Mouse (Mus musculus) heart, embryonic 14.5 days (tissue): ENCODE measurements around the gene Id2. TPM values are rescaled to one million over a fixed set of nuclear protein-coding genes. Genes with fewer than 3 reads are reported as not detected.

Experiments used
- ATAC-seq: fragments of 200-750 bp; cut with Nextera tagmentation; 2 replicates; pipeline ENCODE4 v1.8.0; 2017; ENCODE audit warnings: low read depth, moderate TSS enrichment; ENCODE audit not compliant: insufficient number of reproducible peaks, insufficient read depth, low FRiP score
- H3K27ac ChIP-seq, 2 experiments: fragments of 200-500 bp in 1 of 2; fragments of 300-500 bp in 1 of 2; sonication (generic) in 1 of 2; replicated peaks in 1 of 2; 2 replicates each; pipeline ENCODE4 v1.5.1; 2012 to 2014; ENCODE audit warnings: low read depth in 2 of 2, low read length in 2 of 2, control low read depth in 1 of 2, mild to moderate bottlenecking in 1 of 2, mixed read lengths in 1 of 2; ENCODE audit not compliant: control insufficient read depth in 1 of 2, insufficient read depth in 1 of 2
- H3K27me3 ChIP-seq: fragments of 300-500 bp; sonication (generic); 2 replicates; pipeline ENCODE4 v1.6.1; 2014; ENCODE audit warnings: mild to moderate bottlenecking, low read length, control low read depth; ENCODE audit not compliant: control insufficient read depth, insufficient read depth
- H3K36me3 ChIP-seq: fragments of 300-500 bp; sonication (generic); 2 replicates; pipeline ENCODE4 v1.6.1; 2014; ENCODE audit warnings: mild to moderate bottlenecking, control low read depth, low read length, mixed read lengths; ENCODE audit not compliant: control insufficient read depth, insufficient read depth
- H3K4me1 ChIP-seq, 2 experiments: fragments of 200-500 bp in 1 of 2; fragments of 300-500 bp in 1 of 2; sonication (generic) in 1 of 2; 2 replicates each; pipeline ENCODE4 v1.6.1; 2012 to 2014; ENCODE audit warnings: low read length in 2 of 2, control low read depth in 1 of 2, mixed read lengths in 1 of 2; ENCODE audit not compliant: control insufficient read depth in 2 of 2, insufficient read depth in 2 of 2
- H3K4me2 ChIP-seq: fragments of 300-500 bp; sonication (generic); 2 replicates; pipeline ENCODE4 v1.6.1; 2014; ENCODE audit warnings: mild to moderate bottlenecking, low read length
- H3K4me3 ChIP-seq, 2 experiments: fragments of 200-500 bp in 1 of 2; fragments of 300-500 bp in 1 of 2; sonication (generic) in 1 of 2; 2 replicates each; pipeline ENCODE4 v1.5.1; 2012 to 2014; ENCODE audit warnings: low read length in 2 of 2, mild to moderate bottlenecking in 2 of 2, control low read depth in 1 of 2, low read depth in 1 of 2, moderate library complexity in 1 of 2; ENCODE audit not compliant: control insufficient read depth in 1 of 2, insufficient read depth in 1 of 2
- H3K9ac ChIP-seq: fragments of 300-500 bp; sonication (generic); 2 replicates; pipeline ENCODE4 v1.6.1; 2014; ENCODE audit warnings: mild to moderate bottlenecking, low read length
- H3K9me3 ChIP-seq: fragments of 300-500 bp; sonication (generic); 2 replicates; pipeline ENCODE4 v1.6.1; 2016; ENCODE audit warnings: low read length, control low read depth; ENCODE audit not compliant: control insufficient read depth
- WGBS: fragments of 180-500 bp; shearing (Covaris S2); extraction: QIAGEN DNeasy Blood & Tissue Kit; methylation state at CpG from one replicate; pipeline ENCODE4 v1.1.7; 2014; 5-methylcytosine and 5-hydroxymethylcytosine counted together
- polyA plus RNA-seq: library from polyadenylated mRNA; unstranded; fragments of >200 nt; fragmentation: Nextera tagmentation; extraction: Ambion mirVana; gene quantifications from 2 replicates; pipeline ENCODE4 v1.2.1, GENCODE M21; 2014

Id2 gene
- polyA plus RNA-seq, 1 experiment from 2014 or later = 295 TPM

- Histone ChIP-seq H3K9me3 (no peaks in the 10 kb centered on the region), H3K27me3 (no peaks in the 10 kb centered on the region), H3K27ac (no peak overlapping the region), H3K36me3 (no peaks in the 10 kb centered on the region), H3K4me3 (no peak overlapping the region), H3K9ac (no peak overlapping the region), H3K4me2 (no peak overlapping the region), H3K4me1 (peaks cover 15 to 17% of the 10 kb centered on the region in 2 experiments)
- ATAC-seq = 0 out of 2 replicates have a peak, but pooled peaks have one; percentile 22
- WGBS = 54% methylated on average over 4 of the region's 4 CpGs
These were observed 21.0 kb upstream of the Id2 start for GRCm38 (mm10) chr12:25117856-25118511.

- Histone ChIP-seq H3K4me1 (peaks cover 15 to 17% of the 10 kb centered on the region in 2 experiments), H3K9ac (no peak overlapping the region), H3K27ac (no peak overlapping the region), H3K36me3 (no peaks in the 10 kb centered on the region), H3K9me3 (no peaks in the 10 kb centered on the region), H3K4me3 (no peak overlapping the region), H3K4me2 (no peak overlapping the region), H3K27me3 (no peaks in the 10 kb centered on the region)
- ATAC-seq = no peak
- WGBS = 84% methylated on average over 2 of the region's 2 CpGs
These were observed 19.2 kb upstream of the Id2 start for GRCm38 (mm10) chr12:25116126-25116525.

- Histone ChIP-seq H3K9me3 (no peaks in the 10 kb centered on the region), H3K4me3 (no peak overlapping the region), H3K36me3 (no peaks in the 10 kb centered on the region), H3K9ac (no peak overlapping the region), H3K27ac (no peak overlapping the region), H3K4me2 (no peak overlapping the region), H3K4me1 (peaks cover 16 to 17% of the 10 kb centered on the region in 2 experiments), H3K27me3 (no peaks in the 10 kb centered on the region)
- 78% methylated on average over 1 of the region's 1 CpGs for WGBS
- no peak for ATAC-seq
These were observed 17.5 kb upstream of the Id2 start for GRCm38 (mm10) chr12:25114426-25114825.

- Histone ChIP-seq H3K4me2 (no peak overlapping the region), H3K9me3 (no peaks in the 10 kb centered on the region), H3K36me3 (no peaks in the 10 kb centered on the region), H3K4me1 (peaks cover 9 to 13% of the 10 kb centered on the region in 2 experiments), H3K27me3 (no peaks in the 10 kb centered on the region), H3K9ac (no peak overlapping the region), H3K4me3 (no peak overlapping the region), H3K27ac (no peak overlapping the region)
- ATAC-seq = no peak
- 84% methylated on average over 2 of the region's 2 CpGs for WGBS
These were observed 16.4 kb upstream of the Id2 start for GRCm38 (mm10) chr12:25113357-25113756.

- Histone ChIP-seq H3K27me3 (no peaks in the 10 kb centered on the region), H3K36me3 (no peaks in the 10 kb centered on the region), H3K9ac (no peak overlapping the region), H3K4me3 (no peak overlapping the region), H3K4me1 (peaks cover 4 to 8% of the 10 kb centered on the region in 2 experiments), H3K4me2 (no peak overlapping the region), H3K27ac (no peak overlapping the region), H3K9me3 (no peaks in the 10 kb centered on the region)
- ATAC-seq = no peak
- WGBS = 95% methylated on average over 2 of the region's 2 CpGs
These were observed 15.9 kb upstream of the Id2 start for GRCm38 (mm10) chr12:25112806-25113205.

GRCm38 (mm10) chr12:25110682-25111078, 13.7 kb upstream of the Id2 start:
- no peak for ATAC-seq
- no peak overlapping the region for H3K27ac ChIP-seq
- H3K36me3 ChIP-seq = no peaks in the 10 kb centered on the region

GRCm38 (mm10) chr12:25109971-25110681, 13.2 kb upstream of the Id2 start:
- H3K4me1 ChIP-seq = peaks cover 4 to 6% of the 10 kb centered on the region in 2 experiments; a peak in 2 of 4 replicates
- peak overlapping the region in 1 of 2 experiments; percentile 25; a peak in 1 of 4 replicates for H3K27ac ChIP-seq
- H3K4me3 ChIP-seq = no peak overlapping the region
- peak; percentile 69; the same call in 1 of the 2 replicates for ATAC-seq
- 73% methylated on average over 7 of the region's 7 CpGs for WGBS
- H3K27me3 ChIP-seq = no peaks in the 10 kb centered on the region
- no peak overlapping the region for H3K4me2 ChIP-seq
- no peaks in the 10 kb centered on the region for H3K36me3 ChIP-seq
- H3K9ac ChIP-seq = no peak overlapping the region
- no peaks in the 10 kb centered on the region for H3K9me3 ChIP-seq

More at GRCm38 (mm10) chr12:25110682-25111078, 13.7 kb upstream of the Id2 start:
- H3K9ac ChIP-seq = no peak overlapping the region
- no peaks in the 10 kb centered on the region for H3K27me3 ChIP-seq
- WGBS = 77% methylated on average over 7 of the region's 7 CpGs
- no peaks in the 10 kb centered on the region for H3K9me3 ChIP-seq
- no peak overlapping the region for H3K4me3 ChIP-seq
- no peak overlapping the region for H3K4me2 ChIP-seq
- H3K4me1 ChIP-seq = peaks cover 4 to 6% of the 10 kb centered on the region in 2 experiments; a peak in 2 of 4 replicates
